Mouse (Mus musculus) heart, embryonic 13.5 days (tissue): ENCODE results near the gene Fam107a. TPM values are rescaled to one million over a fixed set of nuclear protein-coding genes. Genes with fewer than 3 reads are reported as not detected.

Experiments
- ATAC-seq: fragments of 200-750 bp; cut with Nextera tagmentation; 2 replicates; pipeline ENCODE4 v1.8.0; 2017; ENCODE audit warnings: moderate TSS enrichment; ENCODE audit not compliant: insufficient number of reproducible peaks, low FRiP score, low TSS enrichment; ENCODE audit errors: extremely low read depth
- H3K27ac ChIP-seq: fragments of 300-500 bp; sonication (generic); replicated peaks from 2 replicates; pipeline ENCODE4 v1.5.1; 2015; ENCODE audit warnings: moderate library complexity, mild to moderate bottlenecking, inconsistent platforms
- H3K27me3 ChIP-seq: fragments of 300-500 bp; sonication (generic); replicated peaks from 2 replicates; pipeline ENCODE4 v1.6.1; 2015; ENCODE audit warnings: mild to moderate bottlenecking, inconsistent platforms
- H3K36me3 ChIP-seq: fragments of 300-500 bp; sonication (generic); 2 replicates; pipeline ENCODE4 v1.6.1; 2015; ENCODE audit warnings: mild to moderate bottlenecking, inconsistent platforms
- H3K4me1 ChIP-seq: fragments of 300-500 bp; sonication (generic); 2 replicates; pipeline ENCODE4 v1.6.1; 2015; ENCODE audit warnings: inconsistent platforms
- H3K4me2 ChIP-seq: fragments of 300-500 bp; sonication (generic); 2 replicates; pipeline ENCODE4 v1.6.1; 2015; ENCODE audit warnings: inconsistent platforms, mild to moderate bottlenecking, moderate library complexity
- H3K4me3 ChIP-seq: fragments of 300-500 bp; sonication (generic); 2 replicates; pipeline ENCODE4 v1.5.1; 2015; ENCODE audit warnings: moderate library complexity, mild to moderate bottlenecking, inconsistent platforms
- H3K9ac ChIP-seq: fragments of 300-500 bp; sonication (generic); 2 replicates; pipeline ENCODE4 v1.6.1; 2015; ENCODE audit warnings: inconsistent platforms, mild to moderate bottlenecking, moderate library complexity
- H3K9me3 ChIP-seq: fragments of 300-500 bp; sonication (generic); 2 replicates; pipeline ENCODE4 v1.6.1; 2016; ENCODE audit warnings: inconsistent platforms
- WGBS: fragments of 180-500 bp; shearing (Covaris S2); methylation state at CpG from one replicate; pipeline ENCODE4 v1.1.7; 2015; ENCODE audit warnings: mixed read lengths; 5-methylcytosine and 5-hydroxymethylcytosine counted together
- polyA plus RNA-seq: library from polyadenylated mRNA; unstranded; fragments of >200 nt; fragmentation: Nextera tagmentation; extraction: Ambion mirVana; gene quantifications from 2 replicates; pipeline ENCODE4 v1.2.1, GENCODE M21; 2015

Fam107a gene
- 0.23 and 0.38 TPM in 2 replicates for polyA plus RNA-seq

DNA sequence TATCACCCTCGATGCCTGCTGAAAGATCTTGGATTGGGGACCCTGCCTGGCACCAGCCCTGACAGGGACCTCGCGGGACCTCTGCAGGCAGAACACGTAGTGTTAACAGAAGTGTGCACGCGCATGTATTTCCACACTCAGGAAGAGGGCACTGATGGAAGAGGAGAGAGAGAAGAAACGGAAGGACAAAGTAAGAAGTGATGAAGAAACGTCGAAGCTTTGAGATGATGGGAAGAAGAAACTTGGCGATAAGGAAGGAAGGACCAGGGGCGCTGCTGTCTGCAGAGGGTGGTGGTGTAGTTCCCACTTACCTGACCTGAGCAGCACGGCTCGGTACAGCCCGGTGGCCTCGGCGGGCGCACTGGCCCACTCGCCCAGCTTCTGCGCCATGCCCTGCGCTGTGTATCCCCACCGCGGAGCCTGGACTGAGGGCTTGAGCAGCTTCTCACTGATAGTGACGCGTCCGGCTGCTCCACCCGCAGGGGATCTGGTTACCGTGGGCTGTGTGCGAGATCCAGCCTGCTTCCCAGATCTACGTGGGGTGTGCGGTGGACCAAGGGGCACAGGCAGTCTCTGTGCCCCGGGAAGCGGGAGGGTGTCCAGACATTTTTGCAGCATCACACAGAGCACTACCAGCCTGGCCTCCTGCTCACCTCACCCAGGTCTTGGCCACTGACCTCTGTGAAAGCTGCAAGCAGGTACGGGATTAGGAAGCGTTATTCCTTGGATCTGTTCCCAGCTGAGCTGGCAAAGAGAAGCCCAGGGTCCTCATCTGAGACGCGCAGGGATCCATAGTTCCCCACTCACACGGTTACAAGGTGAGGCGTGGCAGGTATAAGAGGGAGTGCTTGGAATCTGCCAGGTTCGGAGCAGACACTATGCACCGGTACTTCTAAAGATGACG lies at the start of gene Fam107a:
Gene Fam107a, minus strand, starts transcription at position 830 of the 904 bp plus-strand sequence.
- Histone ChIP-seq H3K27me3 (peaks cover 49% of the 10 kb centered on the region), H3K4me3 (peak within 1 kb of the TSS; percentile 48), H3K9ac (peak within 1 kb of the TSS; percentile 66), H3K4me1 (peaks cover 22% of the 10 kb centered on the region), H3K27ac (no peak within 1 kb of the TSS), H3K36me3 (no peaks in the 10 kb centered on the region), H3K9me3 (no peaks in the 10 kb centered on the region), H3K4me2 (peak within 1 kb of the TSS; percentile 73)
- 9% methylated on average over 41 of the region's 41 CpGs for WGBS
- no peak for ATAC-seq

DNA sequence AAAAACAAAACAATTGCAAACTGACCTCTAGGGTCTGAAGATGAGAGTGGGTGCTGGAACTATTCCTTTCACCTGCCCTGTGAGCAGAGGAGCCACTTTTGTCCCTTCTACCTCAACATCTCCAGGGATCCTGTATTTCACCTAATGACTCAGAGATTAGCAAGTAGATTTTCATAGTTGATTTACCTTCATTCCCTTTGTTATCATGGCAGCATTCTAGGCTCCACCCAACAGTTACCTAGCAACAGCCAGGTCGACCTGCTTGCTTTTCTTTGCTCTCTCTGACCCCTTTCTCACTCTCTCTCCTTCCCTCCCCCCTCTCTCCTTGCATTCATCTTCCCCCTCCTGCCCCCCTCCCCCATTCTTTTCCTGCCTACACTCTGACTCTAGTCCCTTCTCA lies 49.3 kb upstream of the Fam107a start:
- Histone ChIP-seq H3K9ac (no peak overlapping the region), H3K4me1 (peaks cover 8% of the 10 kb centered on the region; the same call in 1 of the 2 replicates), H3K4me3 (no peak overlapping the region), H3K27ac (no peak overlapping the region), H3K27me3 (no peaks in the 10 kb centered on the region), H3K9me3 (no peaks in the 10 kb centered on the region), H3K36me3 (no peaks in the 10 kb centered on the region), H3K4me2 (no peak overlapping the region)
- WGBS = 0% methylated on average over 1 of the region's 1 CpGs
- ATAC-seq = no peak

DNA sequence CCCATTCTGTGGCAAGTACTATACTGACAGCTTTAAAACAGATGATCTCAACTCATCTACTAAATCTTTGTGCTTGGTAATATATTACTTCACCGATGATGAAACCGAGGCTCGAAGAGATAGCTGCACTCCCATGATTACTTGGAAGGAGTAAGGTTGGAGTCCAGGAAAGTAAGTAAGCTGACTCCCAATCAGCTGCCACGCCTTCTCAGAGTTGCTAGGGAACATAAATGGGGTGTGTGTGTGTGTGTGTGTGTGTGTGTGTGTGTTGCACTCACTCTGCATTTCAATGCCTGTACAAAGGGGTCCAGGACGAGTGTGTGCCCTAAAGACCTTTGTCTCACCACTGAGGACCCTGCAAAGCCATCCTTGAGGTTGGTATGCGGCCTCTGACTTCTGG lies 48.0 kb upstream of the Fam107a start:
- no peak overlapping the region for H3K9ac ChIP-seq
- no peak for ATAC-seq
- H3K4me1 ChIP-seq = peaks cover 8% of the 10 kb centered on the region; the same call in 1 of the 2 replicates
- no peaks in the 10 kb centered on the region for H3K36me3 ChIP-seq
- H3K9me3 ChIP-seq = no peaks in the 10 kb centered on the region
- no peak overlapping the region for H3K27ac ChIP-seq
- no peaks in the 10 kb centered on the region for H3K27me3 ChIP-seq
- 71% methylated on average over 6 of the region's 6 CpGs for WGBS
- no peak overlapping the region for H3K4me3 ChIP-seq
- H3K4me2 ChIP-seq = no peak overlapping the region

DNA sequence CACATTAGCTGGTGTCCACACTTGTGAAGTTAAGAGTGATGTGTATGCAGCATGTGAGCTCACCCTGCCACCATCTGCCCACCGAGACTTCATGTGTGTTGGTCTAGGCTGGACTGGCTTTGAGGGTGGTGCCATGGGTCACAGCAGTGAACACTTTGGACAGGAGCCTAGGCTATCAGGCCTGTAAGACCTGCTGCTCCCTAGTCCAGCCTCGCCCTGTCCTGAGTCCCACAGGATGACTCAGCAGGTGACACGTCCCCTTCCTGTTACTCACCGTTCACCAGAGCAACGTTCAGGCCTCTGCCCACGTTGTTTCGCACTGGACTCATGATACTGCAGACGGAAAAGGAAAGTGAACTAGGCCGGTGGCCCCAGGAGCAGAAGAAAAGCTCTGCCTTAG lies 39.0 kb upstream of the Fam107a start:
- H3K9me3 ChIP-seq = no peaks in the 10 kb centered on the region
- no peak overlapping the region for H3K27ac ChIP-seq
- no peak for ATAC-seq
- no peaks in the 10 kb centered on the region for H3K27me3 ChIP-seq
- 69% methylated on average over 9 of the region's 9 CpGs for WGBS
- no peak overlapping the region for H3K4me2 ChIP-seq
- no peak overlapping the region for H3K4me3 ChIP-seq
- no peaks in the 10 kb centered on the region for H3K36me3 ChIP-seq
- H3K9ac ChIP-seq = no peak overlapping the region
- no peaks in the 10 kb centered on the region for H3K4me1 ChIP-seq

DNA sequence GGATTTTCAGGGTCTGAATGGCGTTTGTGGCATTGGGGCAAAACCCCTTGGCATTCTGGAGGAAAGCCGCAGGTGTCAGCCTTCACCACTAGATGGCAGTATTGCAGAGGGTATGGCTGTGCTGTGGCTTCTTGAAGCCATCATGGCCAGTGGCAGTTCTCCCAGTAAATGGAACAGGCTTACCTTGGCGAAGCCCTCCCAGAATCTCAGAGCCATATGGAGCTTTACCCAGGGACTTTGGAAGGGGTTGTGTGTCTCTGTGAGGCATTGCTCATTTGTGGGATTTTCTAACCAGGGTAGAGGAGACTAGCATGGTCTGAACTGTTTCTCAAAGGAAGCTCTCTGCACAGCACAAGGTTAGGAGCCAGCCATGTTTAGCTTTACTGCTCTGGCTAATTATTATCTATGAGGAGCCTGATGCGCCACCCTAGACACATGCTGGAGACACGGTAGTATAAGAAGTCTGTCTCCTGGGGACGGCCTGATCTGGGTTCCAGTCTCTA lies 38.2 kb upstream of the Fam107a start:
- no peak overlapping the region for H3K4me3 ChIP-seq
- no peak overlapping the region for H3K4me2 ChIP-seq
- WGBS = 36% methylated on average over 6 of the region's 6 CpGs
- H3K27me3 ChIP-seq = no peaks in the 10 kb centered on the region
- H3K36me3 ChIP-seq = no peaks in the 10 kb centered on the region
- no peaks in the 10 kb centered on the region for H3K4me1 ChIP-seq
- no peak; the same call in 1 of the 2 replicates for ATAC-seq
- no peak overlapping the region for H3K27ac ChIP-seq
- no peaks in the 10 kb centered on the region for H3K9me3 ChIP-seq
- H3K9ac ChIP-seq = no peak overlapping the region

DNA sequence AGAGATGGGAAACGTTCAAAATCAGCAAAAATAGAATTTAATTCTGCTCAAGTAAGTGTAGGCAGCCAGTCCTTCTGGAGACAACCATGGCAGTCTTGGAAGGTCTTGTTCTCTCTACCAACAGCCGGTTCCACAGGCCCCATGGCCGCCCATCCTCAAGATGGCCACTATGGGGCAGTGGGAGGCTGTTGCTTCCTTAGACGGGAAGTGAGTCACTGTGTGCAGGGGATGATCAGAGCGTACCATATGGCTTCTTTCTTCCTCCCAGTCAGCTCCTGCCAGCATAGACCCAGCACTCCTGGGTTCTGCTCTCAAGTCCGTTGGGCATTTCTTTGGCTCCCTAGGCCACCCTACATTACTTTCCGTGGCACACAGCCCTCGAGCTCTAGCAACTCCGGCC lies 31.1 kb upstream of the Fam107a start:
- Histone ChIP-seq H3K9ac (no peak overlapping the region), H3K4me3 (no peak overlapping the region)
- ATAC-seq = no peak

DNA sequence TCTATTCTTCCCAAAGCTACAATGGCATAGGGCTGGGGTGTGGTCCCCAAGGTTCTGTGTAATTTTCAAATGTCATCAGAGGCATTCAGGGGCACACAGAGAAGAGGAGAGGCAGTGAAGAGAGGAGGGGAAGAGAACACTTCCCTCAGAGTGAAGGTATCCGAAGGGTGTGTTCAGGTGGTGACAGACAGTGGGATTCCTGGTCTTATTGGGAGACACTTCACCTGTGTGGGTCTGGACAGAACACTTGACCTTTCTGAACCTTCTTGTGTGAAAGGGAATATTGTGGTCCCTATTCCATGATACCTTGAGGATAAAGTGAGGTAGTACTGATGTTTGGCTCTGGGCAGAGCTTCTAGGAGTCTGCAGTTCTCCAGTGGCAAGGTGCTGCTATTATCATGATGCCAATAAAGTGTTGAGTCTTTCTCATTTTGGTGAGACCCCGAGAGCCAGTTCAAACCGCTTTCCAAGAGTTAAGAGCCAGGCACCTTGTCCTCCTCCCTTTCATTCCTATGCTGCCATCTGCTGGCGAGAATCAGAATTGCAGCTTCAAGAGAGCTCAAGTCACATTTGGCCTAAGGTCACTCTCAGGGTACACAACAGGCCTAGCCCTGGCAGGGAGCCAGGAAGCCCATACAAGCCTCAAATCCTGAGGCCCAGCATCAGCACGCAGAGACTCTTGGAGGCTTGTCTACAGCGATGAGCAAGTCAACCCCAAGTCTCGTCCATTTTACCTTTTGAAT lies 28.6 kb upstream of the Fam107a start:
- WGBS = 17% methylated on average over 7 of the region's 7 CpGs
- Histone ChIP-seq H3K4me1 (peaks cover 5% of the 10 kb centered on the region), H3K27me3 (peaks cover 1% of the 10 kb centered on the region; the same call in 1 of the 2 replicates), H3K4me3 (no peak overlapping the region), H3K9me3 (no peaks in the 10 kb centered on the region), H3K9ac (no peak overlapping the region), H3K36me3 (no peaks in the 10 kb centered on the region), H3K4me2 (no peak overlapping the region), H3K27ac (no peak overlapping the region)
- ATAC-seq = no peak

More for the DNA sequence above, 31.1 kb upstream of the Fam107a start:
- no peaks in the 10 kb centered on the region for H3K36me3 ChIP-seq
- H3K27me3 ChIP-seq = no peaks in the 10 kb centered on the region; the same call in 1 of the 2 replicates
- no peak overlapping the region for H3K4me2 ChIP-seq
- H3K4me1 ChIP-seq = no peaks in the 10 kb centered on the region
- H3K27ac ChIP-seq = no peak overlapping the region
- 60% methylated on average over 9 of the region's 9 CpGs for WGBS
- H3K9me3 ChIP-seq = no peaks in the 10 kb centered on the region

DNA sequence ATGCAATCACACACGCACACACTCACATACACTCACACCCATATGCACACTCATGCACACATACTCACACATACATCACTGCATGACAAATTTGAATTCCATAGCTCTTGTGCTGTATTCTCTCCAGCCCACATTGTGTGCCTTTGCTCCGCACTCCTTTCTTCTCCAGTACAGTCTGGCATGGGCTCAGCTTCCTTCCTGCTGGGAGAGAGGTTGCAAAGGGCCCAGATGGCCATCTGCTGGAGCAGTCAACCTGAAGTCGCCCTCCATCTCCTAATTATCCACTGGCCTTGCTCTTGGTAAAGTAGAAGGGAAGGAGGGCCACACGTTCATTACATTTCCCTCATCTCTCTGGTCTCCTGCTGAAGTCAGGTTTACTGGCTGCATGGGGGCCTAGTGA lies 27.7 kb upstream of the Fam107a start:
- H3K36me3 ChIP-seq = no peaks in the 10 kb centered on the region
- H3K4me2 ChIP-seq = no peak overlapping the region
- no peak overlapping the region for H3K27ac ChIP-seq
- WGBS = 59% methylated on average over 4 of the region's 4 CpGs
- ATAC-seq = no peak
- H3K9me3 ChIP-seq = no peaks in the 10 kb centered on the region
- H3K27me3 ChIP-seq = peaks cover 3% of the 10 kb centered on the region; the same call in 1 of the 2 replicates
- H3K9ac ChIP-seq = no peak overlapping the region
- H3K4me1 ChIP-seq = peaks cover 5% of the 10 kb centered on the region
- H3K4me3 ChIP-seq = no peak overlapping the region

DNA sequence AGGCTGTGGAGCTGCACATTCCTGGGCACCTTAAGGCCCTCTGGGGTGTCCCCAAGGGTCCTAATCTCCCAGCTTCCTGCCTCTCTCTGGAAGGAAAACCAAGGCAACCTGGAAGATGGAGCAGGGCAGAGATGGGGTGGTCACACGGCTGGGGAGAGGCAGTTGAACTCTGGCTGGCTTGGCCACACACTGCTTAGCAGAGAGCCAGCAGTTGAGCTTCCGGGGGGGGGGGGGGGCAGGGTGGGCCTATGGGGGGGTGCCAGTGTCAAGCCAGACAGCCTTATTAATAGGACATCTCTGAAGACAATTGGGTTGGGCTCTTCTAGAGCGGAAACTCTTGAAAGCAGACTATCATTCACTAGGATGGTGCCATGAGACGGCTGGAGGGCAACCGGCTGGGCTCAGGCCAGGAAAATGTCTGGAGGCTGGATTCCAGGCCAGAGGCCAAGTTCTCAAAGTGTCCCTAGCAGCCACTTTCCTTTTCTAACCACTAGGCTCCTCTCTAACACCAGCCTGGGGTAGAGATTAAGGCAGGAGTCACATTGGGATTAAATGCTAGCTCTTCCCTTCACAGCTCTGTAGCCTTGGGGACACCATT lies 24.8 kb upstream of the Fam107a start:
- no peak overlapping the region for H3K4me3 ChIP-seq
- no peak overlapping the region for H3K4me2 ChIP-seq
- H3K9ac ChIP-seq = no peak overlapping the region
- H3K36me3 ChIP-seq = no peaks in the 10 kb centered on the region
- H3K9me3 ChIP-seq = no peaks in the 10 kb centered on the region
- WGBS = 44% methylated on average over 4 of the region's 5 CpGs
- H3K27me3 ChIP-seq = peaks cover 3% of the 10 kb centered on the region; the same call in 1 of the 2 replicates
- no peak for ATAC-seq
- H3K4me1 ChIP-seq = peaks cover 5% of the 10 kb centered on the region
- H3K27ac ChIP-seq = no peak overlapping the region

DNA sequence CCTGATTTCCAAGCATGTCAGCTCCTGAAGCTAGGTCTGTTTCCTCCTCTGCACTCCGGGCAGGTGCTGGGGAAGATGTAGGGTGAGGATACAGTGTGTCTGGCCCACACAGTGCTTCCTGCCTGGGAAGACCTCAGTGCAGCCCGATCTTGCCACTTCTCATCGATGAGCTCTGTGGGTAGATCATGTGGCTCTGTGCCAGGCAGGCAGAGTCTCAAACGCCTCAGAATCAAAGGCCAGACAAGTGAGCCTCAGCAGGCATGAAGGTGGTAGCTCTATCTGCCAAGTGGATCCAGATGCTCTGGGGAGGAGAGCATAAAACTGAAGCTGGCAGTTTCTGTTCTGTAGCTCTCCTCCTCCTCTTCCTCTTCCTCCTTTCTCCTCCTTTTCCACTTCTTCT lies 22.4 kb upstream of the Fam107a start:
- peaks cover 3% of the 10 kb centered on the region; the same call in 1 of the 2 replicates for H3K27me3 ChIP-seq
- no peaks in the 10 kb centered on the region for H3K36me3 ChIP-seq
- WGBS = 60% methylated on average over 4 of the region's 4 CpGs
- no peaks in the 10 kb centered on the region for H3K9me3 ChIP-seq
- ATAC-seq = no peak
- peaks cover 5% of the 10 kb centered on the region for H3K4me1 ChIP-seq
- H3K4me2 ChIP-seq = no peak overlapping the region
- H3K9ac ChIP-seq = no peak overlapping the region
- no peak overlapping the region for H3K4me3 ChIP-seq
- no peak overlapping the region for H3K27ac ChIP-seq

DNA sequence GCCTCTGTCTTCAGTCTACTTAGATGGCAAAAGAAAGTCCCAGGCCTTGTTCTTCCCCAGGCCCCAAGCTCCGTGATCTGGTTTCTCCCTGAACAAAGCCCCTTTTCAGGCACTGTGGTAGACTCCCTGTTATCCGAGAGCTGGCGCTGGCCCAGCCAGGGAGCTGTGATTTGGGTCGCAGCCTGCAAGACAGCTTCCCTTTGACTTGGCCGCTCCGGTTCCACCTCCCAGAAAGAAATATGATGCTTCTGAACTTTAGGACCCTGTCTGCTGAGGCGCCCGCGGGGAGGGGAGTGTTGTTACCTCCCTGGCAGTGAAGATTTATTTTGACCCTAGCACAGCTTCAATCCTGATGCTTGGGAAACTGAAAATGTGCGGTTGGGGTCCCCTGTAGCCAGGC lies 18.1 kb upstream of the Fam107a start:
- H3K27ac ChIP-seq = 0 out of 2 replicates have a peak overlapping the region, but pooled peaks have one; percentile 8
- ATAC-seq = no peak
- 52% methylated on average over 10 of the region's 10 CpGs for WGBS

More for the DNA sequence above, 18.1 kb upstream of the Fam107a start:
- Histone ChIP-seq H3K9me3 (no peaks in the 10 kb centered on the region), H3K9ac (no peak overlapping the region), H3K4me3 (no peak overlapping the region), H3K4me1 (no peaks in the 10 kb centered on the region), H3K27me3 (no peaks in the 10 kb centered on the region), H3K36me3 (no peaks in the 10 kb centered on the region), H3K4me2 (no peak overlapping the region)
